Mouse (Mus musculus) brown adipose tissue, adult 24 weeks (tissue): Measurements from ENCODE around the gene Gm49361. TPM values are rescaled to one million over a fixed set of nuclear protein-coding genes. Genes with fewer than 3 reads are reported as not detected.
A peak's percentile ranks its signal among the peaks of the same experiment; 100 is the strongest.

Experiments used
- H3K27ac ChIP-seq: fragments of 200-500 bp; replicated peaks from 2 replicates; pipeline ENCODE4 v1.5.1; 2012; ENCODE audit warnings: low read depth, mild to moderate bottlenecking, low read length
- H3K4me1 ChIP-seq: fragments of 200-500 bp; 2 replicates; pipeline ENCODE4 v1.6.1; 2012; ENCODE audit warnings: low read length, mixed read lengths; ENCODE audit not compliant: control insufficient read depth, insufficient read depth, insufficient read length
- H3K4me3 ChIP-seq: fragments of 200-500 bp; 2 replicates; pipeline ENCODE4 v1.5.1; 2012; ENCODE audit warnings: low read depth, mild to moderate bottlenecking, low read length, moderate library complexity; ENCODE audit not compliant: insufficient read depth
- polyA plus RNA-seq: library from polyadenylated mRNA; stranded (reverse); fragments of >200 nt; gene quantifications from 2 replicates; pipeline ENCODE4 v1.2.4, GENCODE M21; 2012; ENCODE audit not compliant: missing spikeins, insufficient read depth, insufficient read length

The Gm49361 gene
- polyA plus RNA-seq, 1 experiment = not detected

DNA sequence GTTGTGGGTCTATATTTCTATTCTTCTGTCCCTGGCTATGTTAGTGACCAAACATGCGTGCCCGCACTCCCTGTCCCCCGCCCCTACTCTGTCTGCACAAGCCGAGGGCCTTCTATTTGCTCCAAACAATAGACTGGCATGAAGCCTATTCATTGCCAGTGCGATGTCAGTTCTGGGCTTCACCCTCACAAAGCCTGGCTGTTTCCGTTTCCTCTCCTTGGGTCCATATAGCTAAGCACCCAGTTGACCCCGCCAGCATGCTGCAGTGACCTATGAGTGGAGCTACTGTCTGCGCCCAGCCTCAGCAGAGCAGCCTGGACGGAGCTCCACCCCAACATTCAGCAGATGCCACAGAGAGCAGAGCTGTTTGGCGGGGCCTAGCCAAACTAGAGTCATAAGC, 36.7 kb downstream of the Gm49361 start:
- Histone ChIP-seq H3K27ac (peak overlapping the region; percentile 27), H3K4me1 (peaks cover 53% of the 10 kb centered on the region), H3K4me3 (no peak overlapping the region)

DNA sequence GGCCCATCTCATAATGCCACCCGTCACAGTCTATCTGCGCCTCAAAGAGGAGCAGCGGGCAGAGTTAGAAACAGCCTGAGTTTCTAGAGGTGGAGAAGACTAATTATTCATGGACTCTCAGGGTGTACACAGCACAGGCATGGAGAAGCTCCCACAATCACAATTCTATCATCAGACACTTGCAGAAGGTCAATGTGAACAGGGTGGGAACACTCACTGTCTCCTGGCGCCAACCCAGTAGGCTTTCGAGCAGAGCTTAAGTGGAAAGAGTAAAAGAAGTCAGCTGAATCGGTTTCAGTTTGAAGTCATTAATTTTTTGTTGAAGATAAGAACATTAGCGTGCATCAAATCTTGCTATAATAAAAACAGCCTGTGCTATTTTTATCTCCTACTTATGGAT, 37.3 kb downstream of the Gm49361 start:
- H3K4me1 ChIP-seq = peaks cover 53% of the 10 kb centered on the region
- H3K4me3 ChIP-seq = no peak overlapping the region
- peak overlapping the region; percentile 40; the same call in 1 of the 2 replicates for H3K27ac ChIP-seq

DNA sequence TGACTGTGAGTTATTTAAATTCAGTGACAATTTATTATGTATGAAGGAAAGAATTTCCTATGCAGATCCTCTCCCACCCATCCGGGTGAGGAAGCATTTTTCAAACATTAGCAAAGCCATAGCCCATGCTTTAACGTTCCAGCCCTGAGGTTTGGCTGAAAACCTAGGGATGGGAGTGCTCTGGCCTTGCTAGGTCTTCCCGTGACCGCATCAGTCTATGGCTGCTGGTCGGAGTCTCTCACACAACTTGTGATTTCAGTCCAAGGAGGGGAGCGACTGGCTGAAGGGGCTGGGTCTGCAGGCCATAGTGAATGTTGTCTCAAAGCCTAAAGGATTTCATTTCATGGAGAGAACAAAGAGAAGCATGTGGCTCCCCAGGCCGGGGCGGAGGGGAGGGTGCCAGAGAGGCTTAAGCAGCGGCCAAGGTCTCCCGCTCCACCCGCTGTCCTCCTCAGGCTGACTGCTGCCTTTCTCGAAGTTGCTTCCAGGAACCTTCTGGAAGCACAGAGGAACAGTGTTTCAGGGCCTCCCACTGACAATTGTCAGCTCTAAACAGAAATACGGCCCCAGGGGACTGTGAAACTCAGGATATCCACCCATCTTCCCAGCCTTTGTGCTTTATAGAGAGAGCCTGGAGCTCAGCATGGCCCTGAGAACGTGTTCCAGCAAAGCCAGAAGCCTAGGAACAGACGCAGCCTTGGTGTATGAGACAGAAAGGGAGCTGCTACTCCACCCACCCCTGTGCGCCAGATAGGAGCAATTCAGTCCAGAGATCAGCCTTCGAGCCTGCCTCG, 38.6 kb downstream of the Gm49361 start:
- Histone ChIP-seq H3K4me1 (peaks cover 44% of the 10 kb centered on the region), H3K27ac (peak overlapping the region; percentile 75), H3K4me3 (no peak overlapping the region)

DNA sequence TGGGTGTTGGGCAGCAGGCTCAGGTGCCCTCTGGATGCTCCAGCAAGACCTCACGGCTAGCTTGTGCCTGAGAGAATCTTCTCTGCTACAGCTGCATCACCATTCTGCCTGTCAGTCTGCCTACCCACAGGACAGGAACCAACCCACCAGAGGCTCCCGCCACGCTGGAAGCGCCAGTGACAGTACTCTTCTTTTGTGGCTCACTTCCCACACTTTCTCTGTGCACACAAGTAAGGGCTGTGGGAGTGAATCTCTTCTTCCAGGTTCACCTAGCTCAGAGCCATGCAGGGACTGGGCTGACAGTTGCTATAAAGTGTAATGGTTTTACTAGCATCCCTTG, 39.2 kb downstream of the Gm49361 start:
- Histone ChIP-seq H3K4me3 (no peak overlapping the region), H3K27ac (peak overlapping the region; percentile 43), H3K4me1 (peaks cover 40% of the 10 kb centered on the region)

DNA sequence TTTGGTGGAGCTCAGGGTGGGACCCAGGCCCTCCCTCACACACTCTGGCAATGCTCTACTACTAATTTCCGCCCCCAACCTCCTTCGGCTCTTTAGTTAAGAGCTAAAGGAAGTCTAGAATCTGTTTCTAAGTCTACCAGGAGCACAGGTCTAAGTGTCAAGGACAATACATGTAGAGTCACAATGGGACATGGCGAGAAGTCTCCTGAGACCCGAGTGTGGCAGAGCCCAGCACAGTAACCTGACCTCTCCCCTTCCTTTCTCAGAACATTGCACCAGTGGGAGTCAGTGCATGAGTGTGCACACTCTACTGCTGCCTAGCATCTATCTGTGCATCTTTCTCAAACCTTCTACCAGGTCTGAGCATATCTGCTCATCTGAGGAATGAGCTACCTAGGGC, 40.1 kb downstream of the Gm49361 start:
- Histone ChIP-seq H3K27ac (no peak overlapping the region), H3K4me3 (no peak overlapping the region), H3K4me1 (peaks cover 32% of the 10 kb centered on the region)

DNA sequence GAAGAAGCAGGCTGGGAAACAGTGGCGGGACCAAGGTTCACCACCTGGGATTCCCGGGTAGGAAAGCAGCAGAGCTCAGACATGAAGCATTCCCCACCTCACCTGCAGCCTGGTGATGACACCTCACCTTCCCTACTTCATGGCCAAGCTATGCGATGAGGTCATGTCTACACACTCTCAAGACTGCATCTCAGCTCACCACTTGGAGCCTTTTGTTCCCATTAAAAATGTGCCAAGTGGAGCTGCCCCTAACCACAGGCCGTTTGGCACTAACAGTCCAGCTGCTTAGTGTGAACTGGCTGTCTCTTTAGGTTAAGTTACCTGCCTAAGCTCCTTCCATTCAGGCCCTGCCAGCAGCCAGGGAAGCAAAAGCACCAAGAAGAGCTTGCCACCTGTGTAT, 40.8 kb downstream of the Gm49361 start:
- no peak overlapping the region for H3K27ac ChIP-seq

DNA sequence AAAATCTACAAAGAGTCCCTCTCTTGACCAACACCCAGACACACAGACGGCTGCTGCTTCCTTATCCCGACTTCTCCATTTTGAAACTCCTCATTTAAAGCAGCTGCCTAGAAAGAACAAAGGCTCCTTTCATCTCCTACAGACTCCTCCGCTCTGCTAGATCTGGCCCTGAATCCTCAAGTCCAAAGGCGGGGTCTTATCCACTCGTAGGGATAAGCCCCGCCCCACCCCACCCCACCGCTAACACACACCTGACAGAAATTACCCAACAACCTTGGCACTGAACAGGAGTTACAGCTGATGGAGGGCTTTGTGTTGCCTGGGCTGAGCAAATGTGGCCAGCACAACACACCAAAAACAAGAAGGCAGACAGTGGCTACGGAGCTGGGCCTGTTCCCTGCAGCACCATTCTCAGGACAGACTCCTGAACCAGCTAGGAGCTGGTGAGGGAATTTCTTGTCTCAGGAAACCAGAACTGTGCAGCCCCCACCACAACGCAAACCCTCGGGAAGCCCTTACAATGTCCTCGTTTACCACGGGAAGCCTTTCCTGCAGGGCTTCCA, 43.9 kb downstream of the Gm49361 start:
- H3K27ac ChIP-seq = no peak overlapping the region
- no peak overlapping the region for H3K4me3 ChIP-seq

More for the DNA sequence above, 40.8 kb downstream of the Gm49361 start:
- H3K4me3 ChIP-seq = no peak overlapping the region
- H3K4me1 ChIP-seq = peaks cover 31% of the 10 kb centered on the region

DNA sequence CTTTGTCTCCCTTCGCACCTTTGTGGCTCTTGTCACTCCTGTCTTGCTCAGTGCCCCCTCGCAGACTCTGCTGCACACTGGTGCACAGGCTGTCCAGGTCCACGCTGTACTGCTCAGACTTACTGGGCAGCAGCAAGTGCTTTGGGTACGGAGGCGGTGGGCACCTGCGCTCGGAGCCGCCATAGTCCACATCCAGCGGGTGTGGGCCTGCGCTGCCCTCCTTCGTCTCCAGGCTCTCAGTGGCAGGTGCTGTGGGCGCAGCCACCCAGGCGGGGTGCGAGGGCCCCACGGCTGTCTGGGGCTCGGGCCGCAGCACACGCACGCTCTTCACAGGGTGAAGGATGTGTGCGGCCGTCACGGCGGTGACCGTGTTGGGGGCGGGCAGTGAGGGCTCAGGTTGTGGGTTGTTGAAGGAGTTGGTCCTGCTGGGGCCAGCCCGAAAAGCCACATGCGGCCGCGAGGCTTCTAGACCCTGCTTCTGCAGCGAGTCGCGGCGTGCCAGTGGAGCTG, 46.4 kb downstream of the Gm49361 start:
- Histone ChIP-seq H3K4me1 (no peaks in the 10 kb centered on the region), H3K27ac (no peak overlapping the region), H3K4me3 (no peak overlapping the region)

More for the DNA sequence above, 43.9 kb downstream of the Gm49361 start:
- peaks cover 14% of the 10 kb centered on the region for H3K4me1 ChIP-seq

DNA sequence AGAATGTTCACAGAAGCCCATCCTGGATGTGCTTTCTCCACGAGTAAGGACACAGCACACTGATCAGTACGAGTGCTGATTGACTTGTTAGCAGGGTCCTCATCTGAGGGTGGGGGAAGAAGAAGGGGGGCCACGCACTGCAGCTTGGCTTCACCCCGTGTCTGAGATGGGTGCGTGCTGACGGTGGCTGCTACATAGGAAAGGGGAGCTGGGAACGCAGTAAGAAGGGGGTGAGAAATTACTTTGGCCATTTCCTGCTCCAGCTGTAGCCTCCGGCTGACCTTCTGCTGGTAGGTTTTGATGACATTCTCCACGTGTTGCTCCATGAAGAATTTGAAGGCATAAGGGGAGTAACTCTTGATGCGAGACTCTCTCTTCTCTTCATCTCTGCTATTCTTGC, 46.9 kb downstream of the Gm49361 start:
- no peak overlapping the region for H3K27ac ChIP-seq
- H3K4me3 ChIP-seq = no peak overlapping the region
- no peaks in the 10 kb centered on the region for H3K4me1 ChIP-seq

DNA sequence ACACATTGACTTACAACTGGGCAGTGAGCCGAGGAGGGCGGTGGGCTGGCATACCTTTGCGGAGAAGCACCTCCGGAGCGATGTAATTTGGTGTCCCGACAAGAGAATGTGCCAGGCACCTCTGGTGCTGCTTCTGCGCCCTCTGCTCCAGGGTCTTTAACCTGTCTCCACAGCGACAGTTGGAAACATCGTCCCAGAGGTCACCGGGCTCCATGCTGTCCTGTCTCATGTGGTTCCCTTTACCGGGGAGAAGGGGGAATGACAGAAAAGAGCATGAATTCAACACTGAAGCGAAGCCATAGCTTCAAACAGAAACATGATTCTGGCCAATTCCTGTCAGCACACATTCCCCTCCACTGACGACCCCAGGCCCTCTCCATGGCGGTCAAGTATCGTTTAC, 49.8 kb downstream of the Gm49361 start:
- Histone ChIP-seq H3K27ac (no peak overlapping the region), H3K4me1 (no peaks in the 10 kb centered on the region)

DNA sequence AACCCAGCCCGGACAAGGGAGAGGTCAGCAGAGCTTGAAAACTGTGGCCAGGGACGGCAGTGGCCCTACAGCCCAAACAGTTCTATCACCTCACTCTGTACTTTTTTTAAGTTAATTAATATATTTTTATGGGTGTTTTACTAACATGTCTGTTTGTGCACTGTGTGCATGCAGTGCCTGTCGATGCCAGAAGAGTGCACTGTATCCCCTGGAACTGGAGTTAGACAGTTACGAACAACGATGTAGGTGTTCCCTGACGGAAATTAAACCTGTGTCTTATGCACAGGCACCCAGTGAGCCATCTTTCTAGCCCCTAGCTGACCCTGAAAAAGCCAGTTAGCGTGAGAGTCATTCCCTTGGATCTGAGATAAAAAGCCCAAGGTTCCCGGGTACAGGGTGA, 50.4 kb downstream of the Gm49361 start:
- H3K27ac ChIP-seq = no peak overlapping the region
- no peaks in the 10 kb centered on the region for H3K4me1 ChIP-seq
- H3K4me3 ChIP-seq = no peak overlapping the region

More for the DNA sequence above, 49.8 kb downstream of the Gm49361 start:
- no peak overlapping the region for H3K4me3 ChIP-seq

DNA sequence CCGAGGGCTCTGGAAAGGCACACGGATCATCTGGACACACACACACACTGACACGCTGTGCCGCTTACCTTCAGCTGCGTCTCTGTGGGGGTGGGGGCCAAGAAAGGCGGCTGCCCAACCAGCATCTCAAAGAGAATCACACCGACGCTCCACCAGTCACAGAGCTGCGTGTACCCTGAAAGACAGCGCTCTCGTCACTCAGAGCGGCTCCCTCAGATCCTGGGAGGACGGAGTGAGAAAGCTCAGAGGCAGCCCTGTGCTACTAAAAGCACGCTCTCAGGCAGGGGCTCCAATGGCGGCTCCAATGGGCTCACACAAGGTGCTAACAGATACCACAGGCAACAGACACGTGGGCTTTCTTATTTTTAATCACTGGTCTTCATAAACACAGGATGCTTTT, 51.7 kb downstream of the Gm49361 start:
- Histone ChIP-seq H3K27ac (no peak overlapping the region), H3K4me3 (no peak overlapping the region)

DNA sequence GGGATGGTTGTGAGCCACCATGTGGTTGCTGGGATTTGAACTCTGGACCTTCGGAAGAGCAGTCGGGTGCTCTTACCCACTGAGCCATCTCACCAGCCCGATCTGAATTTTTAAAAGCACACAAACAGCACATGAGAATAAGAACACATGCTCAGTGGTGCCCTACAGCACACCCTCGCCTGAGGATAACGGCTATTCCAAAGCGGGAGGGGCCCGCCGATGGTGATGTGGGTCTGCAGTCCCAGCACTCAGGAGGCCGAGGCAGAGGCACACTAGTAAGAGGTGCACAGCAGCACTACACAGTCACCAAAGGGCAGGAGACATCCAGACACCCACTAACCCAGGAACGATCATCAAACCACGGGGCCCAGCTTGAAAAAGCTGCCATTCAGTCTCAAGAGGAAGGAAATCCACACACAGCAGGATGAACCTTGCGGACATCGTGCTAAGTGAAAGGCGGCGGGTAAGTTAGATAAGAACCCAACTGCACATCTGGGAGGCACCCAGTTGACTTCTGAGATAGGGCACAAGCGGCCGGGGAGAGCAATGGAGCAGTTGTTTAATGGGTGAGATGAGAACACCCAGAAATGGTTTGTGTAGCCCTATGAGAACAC, 53.3 kb downstream of the Gm49361 start:
- H3K27ac ChIP-seq = no peak overlapping the region
- H3K4me3 ChIP-seq = no peak overlapping the region
- H3K4me1 ChIP-seq = no peaks in the 10 kb centered on the region

More for the DNA sequence above, 51.7 kb downstream of the Gm49361 start:
- no peaks in the 10 kb centered on the region for H3K4me1 ChIP-seq

DNA sequence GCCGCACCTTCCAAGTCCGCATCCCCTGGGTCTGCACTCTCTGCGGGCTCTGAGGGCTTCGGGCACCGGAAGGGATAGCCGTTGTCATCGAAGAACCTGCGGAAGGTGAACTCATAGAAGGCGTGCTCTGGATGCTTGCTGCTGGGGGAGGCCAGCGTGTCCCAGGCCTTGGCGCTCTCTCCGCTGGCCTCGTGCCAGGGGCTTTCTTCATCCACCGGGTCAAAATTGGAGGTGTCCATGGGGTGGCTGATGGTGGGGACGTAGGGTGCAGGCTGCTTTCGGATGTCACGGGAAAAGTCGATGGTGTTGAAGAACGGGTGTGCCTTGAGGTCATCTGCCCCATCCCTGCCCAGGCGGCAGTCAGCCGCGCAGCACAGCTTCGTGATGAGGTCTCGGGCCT, 54.6 kb downstream of the Gm49361 start:
- Histone ChIP-seq H3K27ac (no peak overlapping the region), H3K4me1 (no peaks in the 10 kb centered on the region), H3K4me3 (no peak overlapping the region)

DNA sequence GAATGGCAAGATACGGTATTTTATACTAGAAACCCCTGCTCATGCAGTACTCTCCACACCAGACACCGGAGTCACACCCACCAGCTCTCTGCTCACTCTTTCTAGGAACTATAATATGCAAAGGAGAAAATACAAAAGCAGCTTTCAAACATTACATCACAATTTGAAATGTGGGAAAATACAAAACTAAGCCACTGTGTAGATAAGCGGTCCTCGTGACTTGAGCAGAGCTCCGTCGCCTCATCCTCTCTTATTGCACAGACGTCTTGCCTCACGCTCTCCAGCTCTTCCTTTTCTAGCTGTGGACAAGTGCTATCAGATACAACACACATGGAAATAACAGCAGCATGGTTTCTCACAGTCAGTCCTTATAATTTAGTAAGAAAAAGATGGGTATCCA, 55.2 kb downstream of the Gm49361 start:
- H3K4me1 ChIP-seq = no peaks in the 10 kb centered on the region
- H3K27ac ChIP-seq = no peak overlapping the region
- no peak overlapping the region for H3K4me3 ChIP-seq
